ENCODE assay signal across 8 mouse cellular contexts in genomic region chr5:30886731-30887130, GRCm38 (mm10). TPM values are rescaled to one million over a fixed set of nuclear protein-coding genes. Genes with fewer than 3 reads are reported as not detected.
DNase-seq lines count a peak whose midpoint lies in the region; ATAC-seq and TF ChIP-seq lines count a peak whose summit lies in the region.

No protein-coding gene starts in this region.

- DNase-seq in lung, embryonic 14.5 days, result peak; percentile 30
- no peak for DNase-seq in lung, postnatal 14 days
- no peak for DNase-seq in left cerebral cortex, postnatal 25 days (ENCODE audit: low spot score in 2 of 2)
- DNase-seq in MN1 (ENCODE audit: low spot score), result no peak
- no peak for DNase-seq in kidney, adult 18-20 months

- intact Hi-C loops in left cerebral cortex, postnatal 25 days (cut with DNase I), result no loop called here

- no peak for ATAC-seq in lung, embryonic 14.5 days (ENCODE audit: insufficient read depth)
- no peak for ATAC-seq in intestine, postnatal 0 days
- no peak for ATAC-seq in neural tube, embryonic 13.5 days (ENCODE audit: low read depth)

- H3K4me3 ChIP-seq in lung, embryonic 14.5 days (ENCODE audit: low read depth, low read length), result peak overlapping the region; percentile 74
- H3K4me3 ChIP-seq in embryonic fibroblast, embryonic 13.5 days (ENCODE audit: insufficient read depth, low read length), result peak overlapping the region; percentile 58
- peak overlapping the region; percentile 62 for H3K4me3 ChIP-seq in intestine, postnatal 0 days (ENCODE audit: low read depth, low read length)
- H3K4me3 ChIP-seq in neural tube, embryonic 13.5 days, result peak overlapping the region; percentile 84

- no peak for TF ChIP-seq CTCF in lung, embryonic 14.5 days (IDR thresholded peaks at IDR 0.05; ENCODE audit: low read depth)
- TF ChIP-seq CTCF in embryonic fibroblast, embryonic 13.5 days (IDR thresholded peaks at IDR 0.05; ENCODE audit: borderline replicate concordance, insufficient read depth, low read length), result no peak
- no peak for TF ChIP-seq CTCF in intestine, postnatal 0 days (IDR thresholded peaks at IDR 0.05; ENCODE audit: low read depth)

- no peaks in the 10 kb centered on the region for H3K9me3 ChIP-seq in lung, embryonic 14.5 days (ENCODE audit: low read depth, low read length)
- no peaks in the 10 kb centered on the region for H3K9me3 ChIP-seq in intestine, postnatal 0 days (ENCODE audit: control insufficient read depth)
- H3K9me3 ChIP-seq in neural tube, embryonic 13.5 days, result no peaks in the 10 kb centered on the region

- H3K27ac ChIP-seq in lung, embryonic 14.5 days (ENCODE audit: low read depth), result peak overlapping the region; percentile 98
- H3K27ac ChIP-seq in embryonic fibroblast, embryonic 13.5 days (ENCODE audit: insufficient read depth, low read length), result no peak overlapping the region
- H3K27ac ChIP-seq in intestine, postnatal 0 days (ENCODE audit: low read depth, low read length), result peak overlapping the region; percentile 91
- peak overlapping the region; percentile 98 for H3K27ac ChIP-seq in neural tube, embryonic 13.5 days (replicated peaks)

- no peaks in the 10 kb centered on the region for H3K27me3 ChIP-seq in lung, embryonic 14.5 days (ENCODE audit: insufficient read depth, low read length)
- no peaks in the 10 kb centered on the region for H3K27me3 ChIP-seq in intestine, postnatal 0 days (replicated peaks; ENCODE audit: control insufficient read depth, insufficient read depth, low read length)
- H3K27me3 ChIP-seq in neural tube, embryonic 13.5 days, result no peaks in the 10 kb centered on the region

- peak overlapping the region; percentile 71 for H3K9ac ChIP-seq in lung, embryonic 14.5 days
- 0 out of 2 replicates have a peak overlapping the region, but pooled peaks have one; percentile 68 for H3K9ac ChIP-seq in intestine, postnatal 0 days (ENCODE audit: low read depth, low read length)
- peak overlapping the region; percentile 79 for H3K9ac ChIP-seq in neural tube, embryonic 13.5 days

- H3K4me2 ChIP-seq in lung, embryonic 14.5 days, result peak overlapping the region; percentile 75
- peak overlapping the region; percentile 91 for H3K4me2 ChIP-seq in intestine, postnatal 0 days (replicated peaks; ENCODE audit: low read depth)
- peak overlapping the region; percentile 77 for H3K4me2 ChIP-seq in neural tube, embryonic 13.5 days

- WGBS in lung, embryonic 14.5 days, result 19% methylated on average over 5 of the region's 5 CpGs
- 26% methylated on average over 5 of the region's 5 CpGs for WGBS in intestine, postnatal 0 days
- 36% methylated on average over 5 of the region's 5 CpGs for WGBS in neural tube, embryonic 13.5 days

- H3K36me3 ChIP-seq in lung, embryonic 14.5 days (ENCODE audit: insufficient read depth), result peaks cover 13% of the 10 kb centered on the region
- peaks cover 7% of the 10 kb centered on the region; the same call in 1 of the 2 replicates for H3K36me3 ChIP-seq in intestine, postnatal 0 days (ENCODE audit: control insufficient read depth, insufficient read depth)
- H3K36me3 ChIP-seq in neural tube, embryonic 13.5 days, result peaks cover 12% of the 10 kb centered on the region

- H3K4me1 ChIP-seq in lung, embryonic 14.5 days (ENCODE audit: insufficient read depth), result peaks cover 9% of the 10 kb centered on the region; the same call in 1 of the 2 replicates
- peaks cover 7% of the 10 kb centered on the region; the same call in 1 of the 2 replicates for H3K4me1 ChIP-seq in embryonic fibroblast, embryonic 13.5 days (ENCODE audit: control insufficient read depth, insufficient read depth, low read length)
- H3K4me1 ChIP-seq in intestine, postnatal 0 days (replicated peaks; ENCODE audit: control insufficient read depth, insufficient read depth, low read length), result no peaks in the 10 kb centered on the region
- peaks cover 25% of the 10 kb centered on the region for H3K4me1 ChIP-seq in neural tube, embryonic 13.5 days (replicated peaks)

- no peak for TF ChIP-seq POLR2A in embryonic fibroblast, embryonic 13.5 days (IDR thresholded peaks at IDR 0.05; ENCODE audit: low read depth, low read length)

RNA-seq across cellular contexts. Expression of gene Agbl5, which starts 1.8 kb away (rescaled TPM):
- polyA plus RNA-seq in lung, embryonic 14.5 days (2014; fragmentation: Nextera tagmentation; extraction: Ambion mirVana), result 25.2 and 26.0 TPM in 2 replicates
- 7.2 and 17.0 TPM in 2 replicates for polyA plus RNA-seq in embryonic fibroblast, embryonic 13.5 days (2011; ENCODE audit: insufficient read length, low read depth, missing spikeins)
- polyA plus RNA-seq in intestine, postnatal 0 days (2015; fragmentation: Nextera tagmentation; extraction: Ambion mirVana), result 5.5 and 6.5 TPM in 2 replicates
- polyA plus RNA-seq in neural tube, embryonic 13.5 days (2015; fragmentation: Nextera tagmentation; extraction: Ambion mirVana), result 25.8 and 29.3 TPM in 2 replicates
- total RNA-seq in left cerebral cortex, postnatal 25 days (2021), result 10 to 100 TPM; 14.3 to 17.8 TPM

RNA-seq across cellular contexts. Expression of gene Tmem214, which starts 18.9 kb away (rescaled TPM):
- polyA plus RNA-seq in lung, embryonic 14.5 days (2014; fragmentation: Nextera tagmentation; extraction: Ambion mirVana), result 72.3 and 72.5 TPM in 2 replicates
- 102 and 122 TPM in 2 replicates for polyA plus RNA-seq in embryonic fibroblast, embryonic 13.5 days (2011; ENCODE audit: insufficient read length, low read depth, missing spikeins)
- 46.1 and 47.6 TPM in 2 replicates for polyA plus RNA-seq in intestine, postnatal 0 days (2015; fragmentation: Nextera tagmentation; extraction: Ambion mirVana)
- polyA plus RNA-seq in neural tube, embryonic 13.5 days (2015; fragmentation: Nextera tagmentation; extraction: Ambion mirVana), result 52.5 and 57.4 TPM in 2 replicates
- 10 to 100 TPM; 65.5 to 71.3 TPM for total RNA-seq in left cerebral cortex, postnatal 25 days (2021)

RNA-seq across cellular contexts. Expression of gene Ost4, which starts 20.9 kb away (rescaled TPM):
- polyA plus RNA-seq in lung, embryonic 14.5 days (2014; fragmentation: Nextera tagmentation; extraction: Ambion mirVana), result 472 and 477 TPM in 2 replicates
- polyA plus RNA-seq in embryonic fibroblast, embryonic 13.5 days (2011; ENCODE audit: insufficient read length, low read depth, missing spikeins), result 335 and 354 TPM in 2 replicates
- 458 and 495 TPM in 2 replicates for polyA plus RNA-seq in intestine, postnatal 0 days (2015; fragmentation: Nextera tagmentation; extraction: Ambion mirVana)
- polyA plus RNA-seq in neural tube, embryonic 13.5 days (2015; fragmentation: Nextera tagmentation; extraction: Ambion mirVana), result 258 and 278 TPM in 2 replicates
- 100 to 1,000 TPM in 1 of 2 experiments, 10 to 100 TPM in 1; 98.1 to 103 TPM for total RNA-seq in left cerebral cortex, postnatal 25 days (2021)

RNA-seq across cellular contexts. Expression of gene Emilin1, which starts 26.5 kb away (rescaled TPM):
- polyA plus RNA-seq in lung, embryonic 14.5 days (2014; fragmentation: Nextera tagmentation; extraction: Ambion mirVana), result 162 and 185 TPM in 2 replicates
- polyA plus RNA-seq in embryonic fibroblast, embryonic 13.5 days (2011; ENCODE audit: insufficient read length, low read depth, missing spikeins), result 85.9 and 98.0 TPM in 2 replicates
- polyA plus RNA-seq in intestine, postnatal 0 days (2015; fragmentation: Nextera tagmentation; extraction: Ambion mirVana), result 63.2 and 63.7 TPM in 2 replicates
- polyA plus RNA-seq in neural tube, embryonic 13.5 days (2015; fragmentation: Nextera tagmentation; extraction: Ambion mirVana), result 30.7 and 43.9 TPM in 2 replicates
- 1 to 10 TPM; 2.1 to 2.3 TPM for total RNA-seq in left cerebral cortex, postnatal 25 days (2021)

RNA-seq across cellular contexts. Expression of gene Khk, which starts 34.5 kb away (rescaled TPM):
- polyA plus RNA-seq in lung, embryonic 14.5 days (2014; fragmentation: Nextera tagmentation; extraction: Ambion mirVana), result 13.0 and 15.0 TPM in 2 replicates
- polyA plus RNA-seq in embryonic fibroblast, embryonic 13.5 days (2011; ENCODE audit: insufficient read length, low read depth, missing spikeins), result 11.4 and 12.4 TPM in 2 replicates
- 89.6 and 97.9 TPM in 2 replicates for polyA plus RNA-seq in intestine, postnatal 0 days (2015; fragmentation: Nextera tagmentation; extraction: Ambion mirVana)
- polyA plus RNA-seq in neural tube, embryonic 13.5 days (2015; fragmentation: Nextera tagmentation; extraction: Ambion mirVana), result 11.4 and 11.9 TPM in 2 replicates
- 10 to 100 TPM; 15.1 to 15.9 TPM for total RNA-seq in left cerebral cortex, postnatal 25 days (2021)
